Mouse (Mus musculus) limb, embryonic 10.5 days (tissue): Measurements from ENCODE around the gene Tbcel. TPM values are rescaled to one million over a fixed set of nuclear protein-coding genes. Genes with fewer than 3 reads are reported as not detected.

ENCODE experiments used
- DNase-seq: peaks from one replicate; pipeline ENCODE4 v3.0.0-alpha.2; 2017; ENCODE audit warnings: low spot score
- H3K27ac ChIP-seq: fragments of 300-500 bp; sonication (generic); 2 replicates; pipeline ENCODE4 v1.5.1; 2016; ENCODE audit warnings: mild to moderate bottlenecking
- H3K27me3 ChIP-seq: fragments of 300-500 bp; sonication (generic); 2 replicates; pipeline ENCODE4 v1.6.1; 2016; ENCODE audit warnings: low read depth, mild to moderate bottlenecking; ENCODE audit not compliant: poor library complexity, severe bottlenecking
- H3K36me3 ChIP-seq: fragments of 300-500 bp; sonication (generic); 2 replicates; pipeline ENCODE4 v1.6.1; 2016; ENCODE audit warnings: mild to moderate bottlenecking, moderate library complexity
- H3K4me1 ChIP-seq: fragments of 300-500 bp; sonication (generic); 2 replicates; pipeline ENCODE4 v1.6.1; 2016
- H3K4me3 ChIP-seq: fragments of 300-500 bp; sonication (generic); 2 replicates; pipeline ENCODE4 v1.5.1; 2016; ENCODE audit warnings: mild to moderate bottlenecking, moderate library complexity
- H3K9me3 ChIP-seq: fragments of 300-500 bp; sonication (generic); replicated peaks from 2 replicates; pipeline ENCODE4 v1.6.1; 2016; ENCODE audit warnings: mild to moderate bottlenecking
- WGBS: fragments of 180-500 bp; shearing (Covaris S2); methylation state at CpG from one replicate; pipeline ENCODE4 v1.1.7; 2016; 5-methylcytosine and 5-hydroxymethylcytosine counted together
- polyA plus RNA-seq: library from polyadenylated mRNA; unstranded; fragments of >200 nt; fragmentation: Nextera tagmentation; extraction: Ambion mirVana; gene quantifications from 2 replicates; pipeline ENCODE4 v1.2.1, GENCODE M21; 2016

Gene Tbcel
- polyA plus RNA-seq, 1 experiment from 2014 or later = 4.0 TPM

DNA sequence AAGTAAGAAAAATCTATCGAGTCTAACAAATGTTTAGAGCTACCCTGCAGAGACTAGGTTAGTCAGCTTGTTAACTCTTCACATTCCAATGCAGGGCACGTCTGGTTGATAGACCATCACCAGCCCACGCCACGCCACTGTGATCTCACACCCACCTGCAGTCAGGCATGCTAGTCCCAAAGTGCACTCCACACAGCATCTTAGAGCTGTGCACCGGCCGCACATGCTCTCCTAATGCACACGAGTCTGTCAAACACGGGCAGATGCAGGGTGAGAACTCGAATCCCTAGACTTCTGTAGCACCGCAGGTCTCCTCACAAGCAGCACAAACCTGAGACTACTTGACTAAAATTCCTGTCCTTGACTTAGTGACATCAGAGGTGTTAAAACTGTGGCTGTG, 47.3 kb downstream of the Tbcel start:
- no peak for DNase-seq
- no peak overlapping the region for H3K4me3 ChIP-seq
- no peaks in the 10 kb centered on the region for H3K9me3 ChIP-seq
- peaks cover 30% of the 10 kb centered on the region for H3K4me1 ChIP-seq
- no peaks in the 10 kb centered on the region; the same call in 1 of the 2 replicates for H3K36me3 ChIP-seq
- H3K27me3 ChIP-seq = no peaks in the 10 kb centered on the region
- H3K27ac ChIP-seq = no peak overlapping the region
- 92% methylated on average over 10 of the region's 10 CpGs for WGBS

DNA sequence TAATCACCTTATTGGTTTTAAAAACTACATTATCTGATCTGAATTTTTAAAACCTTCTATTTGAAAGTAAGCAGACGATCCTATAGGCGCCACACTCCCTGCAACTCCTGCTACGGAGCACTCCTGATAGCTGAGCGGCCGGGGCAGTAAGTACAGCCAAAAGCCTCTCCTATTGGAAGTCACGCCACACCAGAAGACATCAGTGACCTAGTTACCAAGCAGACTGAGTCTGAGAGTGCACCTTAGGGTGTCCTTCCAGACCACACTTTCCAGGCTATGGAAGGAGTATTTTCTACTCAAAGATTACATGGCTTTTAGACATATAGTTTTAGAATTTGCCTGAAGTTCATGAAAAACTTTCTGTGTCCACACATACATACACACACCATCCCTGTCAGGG, 47.9 kb downstream of the Tbcel start:
- no peak for DNase-seq
- H3K9me3 ChIP-seq = no peaks in the 10 kb centered on the region
- peaks cover 30% of the 10 kb centered on the region for H3K4me1 ChIP-seq
- H3K27me3 ChIP-seq = no peaks in the 10 kb centered on the region
- H3K36me3 ChIP-seq = no peaks in the 10 kb centered on the region; the same call in 1 of the 2 replicates
- no peak overlapping the region for H3K4me3 ChIP-seq
- no peak overlapping the region for H3K27ac ChIP-seq
- WGBS = 92% methylated on average over 6 of the region's 6 CpGs

GRCm38 (mm10) chr9:42458741-42459515, 48.7 kb downstream of the Tbcel start:
- no peak for DNase-seq
- no peaks in the 10 kb centered on the region; the same call in 1 of the 2 replicates for H3K36me3 ChIP-seq
- 76% methylated on average over 9 of the region's 9 CpGs for WGBS
- peaks cover 30% of the 10 kb centered on the region for H3K4me1 ChIP-seq
- H3K9me3 ChIP-seq = no peaks in the 10 kb centered on the region
- H3K4me3 ChIP-seq = no peak overlapping the region
- H3K27ac ChIP-seq = no peak overlapping the region
- H3K27me3 ChIP-seq = no peaks in the 10 kb centered on the region

GRCm38 (mm10) chr9:42457501-42457900, 50.1 kb downstream of the Tbcel start:
- WGBS = 96% methylated on average over 8 of the region's 8 CpGs
- Histone ChIP-seq H3K27ac (no peak overlapping the region), H3K27me3 (no peaks in the 10 kb centered on the region), H3K36me3 (no peaks in the 10 kb centered on the region; the same call in 1 of the 2 replicates), H3K4me3 (no peak overlapping the region), H3K4me1 (peaks cover 25% of the 10 kb centered on the region), H3K9me3 (no peaks in the 10 kb centered on the region)
- no peak for DNase-seq

GRCm38 (mm10) chr9:42454364-42454763, 53.2 kb downstream of the Tbcel start:
- H3K27me3 ChIP-seq = no peaks in the 10 kb centered on the region
- peaks cover 12% of the 10 kb centered on the region for H3K4me1 ChIP-seq
- WGBS = 96% methylated on average over 8 of the region's 8 CpGs
- no peak for DNase-seq
- H3K9me3 ChIP-seq = no peaks in the 10 kb centered on the region
- H3K36me3 ChIP-seq = peaks cover 23% of the 10 kb centered on the region
- H3K27ac ChIP-seq = no peak overlapping the region
- H3K4me3 ChIP-seq = no peak overlapping the region

DNA sequence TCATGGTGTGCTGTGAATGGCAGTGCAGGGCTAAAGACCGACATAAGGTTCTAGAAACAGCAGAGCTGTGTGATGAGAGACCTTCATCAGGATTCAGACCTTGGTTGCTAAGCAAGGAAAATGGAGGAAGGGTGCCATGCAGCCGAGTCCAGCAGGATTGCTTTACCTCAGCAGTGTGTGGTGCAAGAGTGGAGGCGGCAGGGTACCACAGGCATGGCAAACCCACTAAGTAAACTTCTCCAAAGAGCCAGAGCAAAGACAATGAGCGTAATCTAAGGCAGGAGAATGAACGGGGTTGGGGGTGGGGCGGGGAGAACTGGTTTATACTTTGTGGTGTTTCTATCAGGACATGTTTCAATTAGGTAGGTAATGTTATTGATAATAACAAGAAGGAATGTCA, 58.6 kb downstream of the Tbcel start:
- Histone ChIP-seq H3K9me3 (no peaks in the 10 kb centered on the region), H3K27ac (no peak overlapping the region), H3K27me3 (no peaks in the 10 kb centered on the region), H3K36me3 (peaks cover 67% of the 10 kb centered on the region), H3K4me3 (no peak overlapping the region), H3K4me1 (no peaks in the 10 kb centered on the region)
- 96% methylated on average over 6 of the region's 6 CpGs for WGBS
- DNase-seq = no peak

- H3K4me3 ChIP-seq = no peak overlapping the region
- H3K27ac ChIP-seq = no peak overlapping the region
- WGBS = 92% methylated on average over 8 of the region's 8 CpGs
- no peaks in the 10 kb centered on the region for H3K9me3 ChIP-seq
- H3K27me3 ChIP-seq = no peaks in the 10 kb centered on the region
- DNase-seq = no peak
- peaks cover 93% of the 10 kb centered on the region for H3K36me3 ChIP-seq
- H3K4me1 ChIP-seq = no peaks in the 10 kb centered on the region
Measured at GRCm38 (mm10) chr9:42442100-42442499, 65.5 kb downstream of the Tbcel start.

- 93% methylated on average over 2 of the region's 2 CpGs for WGBS
- peaks cover 95% of the 10 kb centered on the region for H3K36me3 ChIP-seq
Measured at GRCm38 (mm10) chr9:42441234-42441633, 66.4 kb downstream of the Tbcel start.

GRCm38 (mm10) chr9:42439446-42439845, 68.2 kb downstream of the Tbcel start:
- H3K36me3 ChIP-seq = peaks cover 96% of the 10 kb centered on the region
- no peaks in the 10 kb centered on the region for H3K9me3 ChIP-seq
- no peak for DNase-seq
- H3K27me3 ChIP-seq = no peaks in the 10 kb centered on the region
- no peaks in the 10 kb centered on the region for H3K4me1 ChIP-seq
- no peak overlapping the region for H3K27ac ChIP-seq
- H3K4me3 ChIP-seq = no peak overlapping the region
- WGBS = 66% methylated on average over 4 of the region's 4 CpGs

More at GRCm38 (mm10) chr9:42441234-42441633, 66.4 kb downstream of the Tbcel start:
- no peaks in the 10 kb centered on the region for H3K4me1 ChIP-seq
- H3K4me3 ChIP-seq = no peak overlapping the region
- H3K9me3 ChIP-seq = no peaks in the 10 kb centered on the region
- H3K27me3 ChIP-seq = no peaks in the 10 kb centered on the region
- no peak overlapping the region for H3K27ac ChIP-seq
- no peak for DNase-seq

DNA sequence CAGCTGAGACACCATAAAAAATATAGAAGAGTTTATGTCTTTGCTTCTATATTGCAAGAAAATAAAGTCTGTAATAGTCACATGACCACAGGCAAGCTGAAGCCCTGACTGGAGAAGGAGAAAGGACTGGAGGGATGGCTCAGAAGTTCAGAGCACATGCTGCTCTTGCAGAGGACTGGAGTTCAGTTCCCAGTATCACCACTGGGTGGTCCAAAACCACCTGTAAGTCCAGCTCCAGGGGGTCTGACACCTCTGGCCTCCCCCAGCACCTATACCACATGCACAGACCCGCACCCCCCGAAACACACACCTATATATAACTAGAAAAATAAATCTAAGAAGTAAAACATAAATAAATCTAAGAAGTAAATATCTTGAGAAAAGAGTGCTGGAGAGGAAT, 75.5 kb downstream of the Tbcel start:
- Histone ChIP-seq H3K4me3 (no peak overlapping the region), H3K36me3 (peaks cover 81% of the 10 kb centered on the region), H3K27me3 (no peaks in the 10 kb centered on the region), H3K4me1 (peaks cover 10% of the 10 kb centered on the region), H3K9me3 (no peaks in the 10 kb centered on the region), H3K27ac (no peak overlapping the region)
- no peak for DNase-seq
- 95% methylated on average over 2 of the region's 2 CpGs for WGBS

GRCm38 (mm10) chr9:42431606-42432005, 76.0 kb downstream of the Tbcel start:
- Histone ChIP-seq H3K27ac (no peak overlapping the region), H3K36me3 (peaks cover 81% of the 10 kb centered on the region), H3K9me3 (no peaks in the 10 kb centered on the region), H3K4me3 (no peak overlapping the region), H3K4me1 (peaks cover 10% of the 10 kb centered on the region), H3K27me3 (no peaks in the 10 kb centered on the region)
- 91% methylated on average over 2 of the region's 2 CpGs for WGBS
- DNase-seq = no peak

- H3K4me3 ChIP-seq = no peak overlapping the region
- H3K4me1 ChIP-seq = peaks cover 10% of the 10 kb centered on the region
- no peaks in the 10 kb centered on the region for H3K9me3 ChIP-seq
- H3K27ac ChIP-seq = no peak overlapping the region
- H3K36me3 ChIP-seq = peaks cover 62% of the 10 kb centered on the region
- no peaks in the 10 kb centered on the region for H3K27me3 ChIP-seq
- DNase-seq = no peak
- 67% methylated on average over 12 of the region's 12 CpGs for WGBS
Measured at GRCm38 (mm10) chr9:42428060-42428924, 79.3 kb downstream of the Tbcel start.
